Mouse (Mus musculus) embryonic facial prominence, embryonic 14.5 days (tissue): ENCODE measurements at regions not wholly inside any gene's neighbourhood (a gene's known extent, or its start where the extent isn't known, plus 50 kb on each side); places are given as distances from the start of the nearest gene placed in this dataset.

Source experiments
- ATAC-seq: fragments of 200-750 bp; cut with Nextera tagmentation; 2 replicates; pipeline ENCODE4 v1.8.0; 2017; ENCODE audit warnings: low read depth, moderate number of reproducible peaks, moderate TSS enrichment
- DNase-seq: peaks from one replicate; pipeline ENCODE4 v3.0.0-alpha.2; 2015; ENCODE audit warnings: low spot score
- H3K27ac ChIP-seq: fragments of 300-500 bp; sonication (generic); replicated peaks from 2 replicates; pipeline ENCODE4 v1.5.1; 2014; ENCODE audit warnings: low read depth, mild to moderate bottlenecking, low read length, moderate library complexity
- H3K27me3 ChIP-seq: fragments of 300-500 bp; sonication (generic); replicated peaks from 2 replicates; pipeline ENCODE4 v1.6.1; 2014; ENCODE audit warnings: low read length; ENCODE audit not compliant: control insufficient read depth, insufficient read depth
- H3K36me3 ChIP-seq: fragments of 300-500 bp; sonication (generic); 2 replicates; pipeline ENCODE4 v1.6.1; 2014; ENCODE audit warnings: low read length, mixed read lengths; ENCODE audit not compliant: control insufficient read depth, insufficient read depth
- H3K4me1 ChIP-seq: fragments of 300-500 bp; sonication (generic); 2 replicates; pipeline ENCODE4 v1.6.1; 2014; ENCODE audit warnings: antibody characterized with exemption, low read length; ENCODE audit not compliant: control insufficient read depth, insufficient read depth
- H3K4me2 ChIP-seq: fragments of 300-500 bp; sonication (generic); 2 replicates; pipeline ENCODE4 v1.6.1; 2014; ENCODE audit warnings: low read depth, mild to moderate bottlenecking, low read length, moderate library complexity, mixed read lengths
- H3K4me3 ChIP-seq: fragments of 300-500 bp; sonication (generic); 2 replicates; pipeline ENCODE4 v1.5.1; 2014; ENCODE audit warnings: low read depth, mild to moderate bottlenecking, low read length
- H3K9ac ChIP-seq: fragments of 300-500 bp; sonication (generic); 2 replicates; pipeline ENCODE4 v1.6.1; 2014; ENCODE audit warnings: low read depth, mild to moderate bottlenecking, low read length, moderate library complexity, mixed read lengths
- H3K9me3 ChIP-seq: fragments of 300-500 bp; sonication (generic); 2 replicates; pipeline ENCODE4 v1.6.1; 2016; ENCODE audit warnings: low read length; ENCODE audit not compliant: control insufficient read depth
- WGBS: fragments of 180-500 bp; shearing (Covaris S2); extraction: QIAGEN DNeasy Blood & Tissue Kit; methylation state at CpG from one replicate; pipeline ENCODE4 v1.1.7; 2014; 5-methylcytosine and 5-hydroxymethylcytosine counted together

DNA sequence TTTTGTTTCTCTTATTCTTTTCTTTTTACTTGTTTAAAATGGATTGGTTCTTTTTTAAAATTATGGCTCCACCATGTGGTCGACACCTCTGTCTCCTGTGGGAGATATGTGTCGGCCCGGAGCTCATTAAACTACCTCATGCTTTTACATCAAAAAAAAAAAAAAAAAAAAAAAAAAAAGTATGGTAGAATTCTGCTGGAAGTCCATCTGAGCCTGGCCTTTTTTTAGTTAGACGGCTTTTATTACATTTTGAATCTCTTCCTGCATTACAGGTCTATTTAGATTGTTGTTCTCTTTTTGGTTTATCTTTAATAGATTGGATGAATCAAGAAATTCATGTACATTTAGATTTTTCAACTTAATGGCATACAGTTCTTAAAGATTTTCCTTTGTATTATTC is 350.8 kb upstream of the Ascc3 start:
- DNase-seq, result no peak
- H3K27ac ChIP-seq, result no peak overlapping the region
- WGBS, result 73% methylated on average over 4 of the region's 4 CpGs

DNA sequence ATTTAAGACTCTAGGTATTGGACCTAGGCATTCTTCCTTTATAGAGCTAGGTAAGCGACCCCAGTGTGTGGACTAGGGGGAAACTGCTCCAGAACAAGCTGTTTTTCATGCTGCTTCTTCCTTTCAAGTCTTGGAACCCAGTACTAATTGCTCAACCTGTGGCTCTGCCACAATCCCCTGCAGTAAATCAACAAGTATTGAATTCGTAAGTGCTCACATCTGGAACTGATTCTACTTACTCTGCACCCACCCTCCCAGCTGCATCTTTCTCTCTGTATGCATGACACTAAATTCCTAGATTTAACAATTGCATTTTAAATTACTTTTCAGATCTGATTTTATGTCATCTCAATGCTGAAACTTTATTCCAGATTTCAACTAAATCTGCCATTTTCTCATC is 388.9 kb upstream of the Ascc3 start:
- Histone ChIP-seq H3K9me3 (no peaks in the 10 kb centered on the region), H3K9ac (no peak overlapping the region), H3K4me1 (no peaks in the 10 kb centered on the region), H3K4me3 (no peak overlapping the region), H3K36me3 (no peaks in the 10 kb centered on the region), H3K27ac (no peak overlapping the region), H3K4me2 (no peak overlapping the region), H3K27me3 (no peaks in the 10 kb centered on the region)
- ATAC-seq (no peak), DNase-seq (peak; percentile 49)
- WGBS, result 20% methylated on average over 2 of the region's 2 CpGs

More for the DNA sequence above, 350.8 kb upstream of the Ascc3 start:
- H3K27me3 ChIP-seq, result no peaks in the 10 kb centered on the region
- no peaks in the 10 kb centered on the region for H3K9me3 ChIP-seq
- ATAC-seq, result no peak
- no peaks in the 10 kb centered on the region for H3K36me3 ChIP-seq
- H3K4me2 ChIP-seq, result no peak overlapping the region
- H3K9ac ChIP-seq, result no peak overlapping the region
- H3K4me1 ChIP-seq, result no peaks in the 10 kb centered on the region
- H3K4me3 ChIP-seq, result no peak overlapping the region

DNA sequence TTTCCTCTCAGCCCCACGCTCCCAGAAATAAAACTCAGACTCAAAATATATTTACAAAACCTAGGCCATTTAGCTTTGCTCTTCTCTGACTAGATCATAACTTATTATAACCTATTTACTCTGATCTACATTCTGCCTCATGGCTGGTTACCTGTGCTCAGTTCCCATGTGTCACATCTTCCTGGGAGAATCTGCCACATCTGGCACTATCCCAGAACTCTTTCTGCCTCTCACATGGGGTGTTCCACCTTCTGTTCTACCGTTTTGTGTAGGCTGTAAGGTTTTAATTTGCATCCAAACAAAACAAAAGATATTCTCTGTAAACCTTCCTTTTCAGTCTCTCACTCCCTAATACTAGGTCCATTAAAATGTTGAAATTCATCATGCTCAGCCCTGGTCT is 390.8 kb upstream of the Ascc3 start:
- Histone ChIP-seq H3K4me1 (no peaks in the 10 kb centered on the region), H3K36me3 (no peaks in the 10 kb centered on the region), H3K27me3 (no peaks in the 10 kb centered on the region), H3K9me3 (no peaks in the 10 kb centered on the region), H3K9ac (no peak overlapping the region), H3K4me3 (no peak overlapping the region), H3K27ac (no peak overlapping the region), H3K4me2 (no peak overlapping the region)
- WGBS, result 57% methylated on average over 2 of the region's 2 CpGs
- DNase-seq (no peak), ATAC-seq (no peak)

DNA sequence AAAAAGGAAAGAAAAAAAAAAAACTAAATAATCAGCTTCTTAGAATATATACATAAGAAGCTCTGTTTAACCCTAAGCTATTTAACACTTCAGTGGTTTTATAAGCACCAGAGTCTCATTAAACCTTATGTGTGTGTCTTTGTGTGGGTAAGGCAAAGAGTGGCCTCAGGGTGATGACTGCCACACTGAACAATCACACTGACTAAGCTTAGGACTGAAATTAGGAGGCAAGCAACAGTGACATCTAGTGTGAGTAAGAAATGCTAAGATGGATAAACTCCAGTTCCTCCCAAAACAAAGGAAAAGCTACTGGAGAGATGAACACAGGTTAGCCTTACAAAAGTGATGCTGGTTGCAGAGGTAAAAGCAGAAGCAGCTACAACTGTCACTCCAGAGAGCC is 392.6 kb upstream of the Ascc3 start:
- Histone ChIP-seq H3K9ac (no peak overlapping the region), H3K27me3 (no peaks in the 10 kb centered on the region), H3K4me2 (no peak overlapping the region), H3K27ac (no peak overlapping the region), H3K36me3 (no peaks in the 10 kb centered on the region), H3K9me3 (no peaks in the 10 kb centered on the region), H3K4me3 (no peak overlapping the region), H3K4me1 (no peaks in the 10 kb centered on the region)
- no peak for ATAC-seq
- DNase-seq, result peak; percentile 53

- H3K9me3 ChIP-seq, result no peaks in the 10 kb centered on the region
- no peaks in the 10 kb centered on the region for H3K4me1 ChIP-seq
- no peak overlapping the region for H3K4me3 ChIP-seq
- no peaks in the 10 kb centered on the region for H3K36me3 ChIP-seq
- peak; percentile 82 for ATAC-seq
- H3K27ac ChIP-seq, result no peak overlapping the region
- WGBS, result 62% methylated on average over 5 of the region's 5 CpGs
- peak; percentile 14 for DNase-seq
- no peak overlapping the region for H3K9ac ChIP-seq
- no peaks in the 10 kb centered on the region for H3K27me3 ChIP-seq
- no peak overlapping the region for H3K4me2 ChIP-seq
Measured at GRCm38 (mm10) chr10:50197897-50198538, 394.5 kb upstream of the Ascc3 start.

DNA sequence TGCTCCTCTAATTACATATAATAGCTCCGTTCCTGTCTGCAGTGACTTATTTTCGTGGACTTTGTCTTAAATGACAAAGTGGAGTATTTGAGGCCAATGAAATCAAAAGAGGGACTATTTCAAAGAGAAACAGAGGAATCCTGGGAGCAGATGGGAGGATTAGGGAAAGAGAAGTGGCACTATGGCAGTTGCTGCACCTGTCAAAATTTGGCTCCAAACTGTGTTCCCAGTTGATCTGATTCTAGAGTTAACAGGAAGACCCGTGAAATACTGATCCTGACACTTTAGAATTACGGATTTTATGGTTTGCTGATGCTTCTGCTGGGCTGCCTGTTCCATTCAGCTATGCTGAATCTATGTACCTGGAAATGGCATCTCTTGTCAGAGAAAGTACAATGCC is 401.7 kb upstream of the Grik2 start:
- Histone ChIP-seq H3K4me2 (no peak overlapping the region), H3K4me1 (no peaks in the 10 kb centered on the region), H3K36me3 (no peaks in the 10 kb centered on the region), H3K4me3 (no peak overlapping the region), H3K9ac (no peak overlapping the region), H3K27ac (no peak overlapping the region), H3K9me3 (no peaks in the 10 kb centered on the region), H3K27me3 (no peaks in the 10 kb centered on the region)
- DNase-seq, result peak; percentile 16
- ATAC-seq, result no peak
- WGBS, result 51% methylated on average over 4 of the region's 4 CpGs

GRCm38 (mm10) chr10:50169116-50169515 is 380.6 kb upstream of the Grik2 start:
- Histone ChIP-seq H3K9me3 (no peaks in the 10 kb centered on the region), H3K4me3 (no peak overlapping the region), H3K36me3 (no peaks in the 10 kb centered on the region), H3K27ac (no peak overlapping the region), H3K27me3 (no peaks in the 10 kb centered on the region), H3K4me2 (no peak overlapping the region), H3K4me1 (no peaks in the 10 kb centered on the region), H3K9ac (no peak overlapping the region)
- no peak for ATAC-seq
- 53% methylated on average over 6 of the region's 6 CpGs for WGBS
- no peak for DNase-seq

- H3K9ac ChIP-seq, result no peak overlapping the region
- 77% methylated on average over 1 of the region's 1 CpGs for WGBS
- H3K4me2 ChIP-seq, result no peak overlapping the region
- H3K36me3 ChIP-seq, result no peaks in the 10 kb centered on the region
- no peak overlapping the region for H3K27ac ChIP-seq
- DNase-seq (no peak), ATAC-seq (no peak)
- no peaks in the 10 kb centered on the region for H3K9me3 ChIP-seq
- H3K4me3 ChIP-seq, result no peak overlapping the region
- H3K27me3 ChIP-seq, result no peaks in the 10 kb centered on the region
- no peaks in the 10 kb centered on the region for H3K4me1 ChIP-seq
Measured at GRCm38 (mm10) chr10:50138351-50138750, 349.8 kb upstream of the Grik2 start.

- no peak overlapping the region for H3K4me2 ChIP-seq
- H3K4me1 ChIP-seq, result no peaks in the 10 kb centered on the region
- H3K9me3 ChIP-seq, result no peaks in the 10 kb centered on the region
- no peak overlapping the region for H3K9ac ChIP-seq
- H3K27ac ChIP-seq, result no peak overlapping the region
- DNase-seq (peak; percentile 10), ATAC-seq (no peak)
- no peaks in the 10 kb centered on the region for H3K27me3 ChIP-seq
- no peak overlapping the region for H3K4me3 ChIP-seq
- no peaks in the 10 kb centered on the region for H3K36me3 ChIP-seq
- 68% methylated on average over 7 of the region's 7 CpGs for WGBS
Measured at GRCm38 (mm10) chr10:50137783-50138182, 349.2 kb upstream of the Grik2 start.
